Mouse (Mus musculus): ENCODE data around the gene Mum1. TPM values are rescaled to one million over a fixed set of nuclear protein-coding genes. Genes with fewer than 3 reads are reported as not detected.
A peak's percentile ranks its signal among the peaks of the same experiment; 100 is the strongest.

Mum1 gene
- polyA plus RNA-seq, 1 experiment from 2014 or later, result 34.0 TPM

DNA sequence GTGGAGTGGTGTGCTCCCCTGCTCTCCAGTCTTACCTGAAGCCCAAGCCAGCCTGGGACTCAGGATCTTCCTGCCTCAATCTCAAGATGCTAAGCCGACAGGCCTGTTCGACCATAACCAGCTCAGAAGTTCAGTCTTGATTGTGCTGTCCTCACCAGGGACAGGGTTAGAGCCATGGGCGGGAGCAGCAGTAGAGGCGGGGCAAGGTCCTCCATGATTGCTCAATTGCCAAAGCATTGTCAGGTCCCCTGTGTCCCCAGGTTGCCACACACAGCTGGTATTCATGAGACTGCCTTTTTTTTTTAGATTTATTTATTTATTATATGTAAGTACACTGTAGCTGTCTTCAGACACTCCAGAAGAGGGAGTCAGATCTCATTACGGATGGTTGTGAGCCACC is 50.0 kb downstream of the Mum1 start:
- ATAC-seq, result peak; percentile 26; the same call in 1 of the 2 replicates
- DNase-seq (ENCODE audit: low spot score), result peak; percentile 59
- no peaks in the 10 kb centered on the region for H3K27me3 ChIP-seq (replicated peaks; ENCODE audit: insufficient read depth, low read length)
- peaks cover 39% of the 10 kb centered on the region for H3K36me3 ChIP-seq (ENCODE audit: insufficient read depth, low read length)
- H3K9ac ChIP-seq (replicated peaks; ENCODE audit: low read depth), result no peak overlapping the region
- no peaks in the 10 kb centered on the region for H3K9me3 ChIP-seq (ENCODE audit: low read length)
- H3K27ac ChIP-seq (ENCODE audit: low read length), result no peak overlapping the region
- H3K4me3 ChIP-seq (ENCODE audit: low read depth, low read length), result no peak overlapping the region
- WGBS, result 72% methylated on average over 5 of the region's 5 CpGs
- H3K4me2 ChIP-seq (replicated peaks; ENCODE audit: low read depth, low read length), result no peak overlapping the region
- no peaks in the 10 kb centered on the region; the same call in 1 of the 2 replicates for H3K4me1 ChIP-seq (ENCODE audit: insufficient read depth, low read depth, low read length)
- TF ChIP-seq EP300 (IDR thresholded peaks at IDR 0.05), result no peak
- no peak for TF ChIP-seq CTCF (IDR thresholded peaks at IDR 0.05)

DNA sequence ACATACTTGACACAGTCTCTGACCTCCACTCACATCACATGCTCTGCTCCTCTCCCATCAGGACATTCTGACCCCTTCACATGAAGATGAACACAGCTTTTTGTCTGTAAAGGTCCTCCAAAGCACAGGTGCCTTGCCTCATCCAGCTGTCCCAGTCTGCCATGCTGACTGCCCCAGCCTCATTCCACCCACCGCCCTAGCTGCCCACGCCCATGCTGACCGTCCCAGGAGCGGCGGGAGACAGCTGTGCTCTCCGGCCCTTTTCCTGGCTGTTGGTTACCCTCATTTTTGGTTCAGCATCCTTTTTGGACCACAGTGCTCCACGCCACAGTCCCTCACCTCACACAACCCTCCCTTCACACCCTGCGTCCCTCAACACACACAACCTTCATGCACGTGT is 52.2 kb downstream of the Mum1 start:
- Histone ChIP-seq H3K9ac (replicated peaks; ENCODE audit: low read depth) (no peak overlapping the region), H3K4me1 (ENCODE audit: insufficient read depth, low read depth, low read length) (peaks cover 5% of the 10 kb centered on the region), H3K27me3 (replicated peaks; ENCODE audit: insufficient read depth, low read length) (no peaks in the 10 kb centered on the region), H3K4me3 (ENCODE audit: low read depth, low read length) (no peak overlapping the region), H3K4me2 (replicated peaks; ENCODE audit: low read depth, low read length) (no peak overlapping the region), H3K27ac (ENCODE audit: low read length) (no peak overlapping the region), H3K36me3 (ENCODE audit: insufficient read depth, low read length) (peaks cover 39% of the 10 kb centered on the region), H3K9me3 (ENCODE audit: low read length) (no peaks in the 10 kb centered on the region)
- ATAC-seq, result no peak
- DNase-seq (ENCODE audit: low spot score), result no peak
- TF ChIP-seq CTCF (IDR thresholded peaks at IDR 0.05), result no peak
- TF ChIP-seq EP300 (IDR thresholded peaks at IDR 0.05), result no peak
- WGBS, result 88% methylated on average over 9 of the region's 9 CpGs

DNA sequence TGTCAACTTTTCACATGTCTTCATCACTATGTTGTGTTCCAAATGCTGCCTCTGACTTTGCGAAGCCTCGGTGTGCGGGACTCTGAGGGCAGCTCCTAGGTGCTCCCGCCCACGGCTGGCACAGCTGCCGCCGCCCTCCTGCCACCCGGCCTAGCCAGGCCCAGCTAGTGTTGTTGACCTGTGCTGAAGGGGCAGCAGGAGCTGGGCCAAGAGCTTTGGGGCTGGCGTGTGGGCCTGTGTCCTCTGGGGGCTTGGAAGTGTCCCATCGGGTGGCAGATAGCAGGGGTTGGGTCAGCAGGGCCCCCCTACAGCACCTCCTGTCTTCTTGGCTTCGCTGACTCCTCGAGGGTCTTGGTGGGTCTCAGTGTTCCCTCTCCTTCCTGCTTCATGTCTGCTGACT is 53.0 kb downstream of the Mum1 start:
- Histone ChIP-seq H3K4me2 (replicated peaks; ENCODE audit: low read depth, low read length) (no peak overlapping the region), H3K27me3 (replicated peaks; ENCODE audit: insufficient read depth, low read length) (no peaks in the 10 kb centered on the region), H3K9me3 (ENCODE audit: low read length) (no peaks in the 10 kb centered on the region), H3K27ac (ENCODE audit: low read length) (0 out of 2 replicates have a peak overlapping the region, but pooled peaks have one; percentile 14), H3K4me1 (ENCODE audit: insufficient read depth, low read depth, low read length) (peaks cover 10% of the 10 kb centered on the region), H3K4me3 (ENCODE audit: low read depth, low read length) (no peak overlapping the region), H3K36me3 (ENCODE audit: insufficient read depth, low read length) (peaks cover 39% of the 10 kb centered on the region), H3K9ac (replicated peaks; ENCODE audit: low read depth) (no peak overlapping the region)
- DNase-seq (ENCODE audit: low spot score) (no peak), ATAC-seq (no peak)
- WGBS, result 80% methylated on average over 12 of the region's 12 CpGs
- TF ChIP-seq EP300 (IDR thresholded peaks at IDR 0.05) (no peak), CTCF (IDR thresholded peaks at IDR 0.05) (no peak)

DNA sequence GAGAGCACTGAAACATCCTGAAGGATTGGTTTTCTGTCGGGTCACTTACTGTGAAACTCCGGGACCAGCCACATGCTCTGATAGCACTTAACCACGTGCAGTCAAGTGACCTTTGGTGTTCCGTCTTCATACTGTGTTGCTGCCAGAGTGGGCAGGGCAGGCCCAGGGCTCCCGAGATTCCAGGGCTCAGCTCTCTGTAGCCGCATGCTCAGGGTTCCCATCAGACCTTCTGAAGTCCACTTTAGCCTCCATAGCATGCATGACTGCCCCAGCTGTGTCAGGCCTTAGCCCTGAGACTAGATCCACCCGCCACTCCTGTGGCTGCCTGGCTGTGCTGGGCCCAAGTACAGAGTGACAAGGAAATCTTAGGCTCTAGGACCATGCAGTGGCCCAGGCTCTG is 55.1 kb downstream of the Mum1 start:
- Histone ChIP-seq H3K4me2 (replicated peaks; ENCODE audit: low read depth, low read length) (no peak overlapping the region), H3K9ac (replicated peaks; ENCODE audit: low read depth) (no peak overlapping the region), H3K9me3 (ENCODE audit: low read length) (no peaks in the 10 kb centered on the region), H3K4me1 (ENCODE audit: insufficient read depth, low read depth, low read length) (peaks cover 13% of the 10 kb centered on the region), H3K36me3 (ENCODE audit: insufficient read depth, low read length) (peaks cover 39% of the 10 kb centered on the region), H3K27me3 (replicated peaks; ENCODE audit: insufficient read depth, low read length) (no peaks in the 10 kb centered on the region), H3K27ac (ENCODE audit: low read length) (peak overlapping the region; percentile 95), H3K4me3 (ENCODE audit: low read depth, low read length) (no peak overlapping the region)
- peak; percentile 72 for DNase-seq (ENCODE audit: low spot score)
- ATAC-seq, result peak; percentile 15
- WGBS, result 41% methylated on average over 7 of the region's 7 CpGs
- TF ChIP-seq EP300 (IDR thresholded peaks at IDR 0.05) (0 out of 2 replicates have a peak, but pooled peaks have one; percentile 32), CTCF (IDR thresholded peaks at IDR 0.05) (no peak)

DNA sequence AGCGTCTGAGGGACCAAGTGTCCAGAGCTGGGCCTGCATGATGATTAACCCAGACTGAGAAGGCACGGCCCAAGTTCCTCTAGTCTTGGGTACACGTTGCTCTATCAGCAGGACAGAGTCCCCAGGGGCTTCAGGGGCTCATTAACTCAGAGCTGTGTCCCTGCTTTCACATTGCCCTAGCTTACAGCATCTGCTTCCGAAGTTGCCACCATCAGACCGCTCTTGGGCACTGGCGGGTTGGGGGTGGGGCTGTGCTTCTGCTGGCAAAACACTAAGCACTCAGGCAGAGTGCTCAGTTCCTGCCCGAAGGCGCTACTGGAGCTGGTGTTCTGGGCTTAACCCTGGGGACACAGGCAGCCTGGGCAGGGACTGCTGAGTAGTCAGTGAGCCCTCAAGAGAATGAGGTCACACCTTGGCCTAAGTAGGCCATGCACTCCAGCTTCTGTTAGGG is 55.7 kb downstream of the Mum1 start:
- H3K27ac ChIP-seq (ENCODE audit: low read length), result peak overlapping the region; percentile 95
- 52% methylated on average over 8 of the region's 8 CpGs for WGBS

DNA sequence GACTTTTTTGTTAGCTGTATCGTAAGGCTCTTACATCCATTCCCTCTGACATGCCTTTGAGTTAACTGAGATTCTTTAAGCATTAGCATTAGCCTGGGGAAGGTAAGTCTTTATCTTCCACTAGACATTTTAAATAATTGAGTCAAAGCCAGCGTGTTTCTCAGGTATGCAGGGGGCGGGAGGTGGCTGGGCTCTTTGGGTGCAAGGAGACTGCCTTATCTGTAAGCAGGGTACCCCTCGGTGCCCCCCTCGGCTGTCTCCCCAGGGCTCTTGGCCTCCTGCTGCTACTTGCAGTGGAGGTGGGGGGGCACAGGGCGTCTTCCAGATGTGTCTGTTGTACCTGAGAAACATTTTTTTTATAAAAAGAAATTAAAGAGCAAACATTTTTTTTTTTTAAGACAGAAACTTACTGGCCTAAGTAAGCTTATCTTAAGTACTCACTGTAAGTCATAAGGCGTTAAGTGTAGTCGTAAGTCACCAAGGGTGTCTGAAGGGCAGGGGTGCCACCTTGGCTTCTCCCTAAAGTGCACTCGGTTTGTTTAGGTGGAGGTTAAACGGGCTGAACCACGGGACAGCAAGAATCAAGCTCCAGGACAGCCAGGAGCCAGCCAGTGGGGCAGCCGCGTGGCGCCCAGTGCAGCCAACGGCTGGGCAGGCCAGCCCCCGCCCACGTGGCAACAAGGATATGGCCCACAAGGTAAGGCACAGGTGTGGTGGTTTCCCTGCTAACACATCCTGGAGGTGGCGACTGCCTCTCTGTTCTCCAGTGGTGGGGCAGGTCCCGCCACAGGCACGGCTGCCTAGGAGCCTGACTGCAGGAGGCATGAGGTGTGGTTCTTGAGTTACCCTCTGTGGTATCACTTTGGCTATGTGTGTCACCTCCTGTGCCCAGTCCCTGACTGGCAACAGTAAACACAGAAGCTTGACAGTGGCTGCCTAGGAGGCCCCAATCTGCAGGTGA is 56.5 kb downstream of the Mum1 start:
- H3K9me3 ChIP-seq (ENCODE audit: low read length), result no peaks in the 10 kb centered on the region
- H3K9ac ChIP-seq (replicated peaks; ENCODE audit: low read depth), result no peak overlapping the region
- peak; percentile 85 for DNase-seq (ENCODE audit: low spot score)
- 0 out of 2 replicates have a peak overlapping the region, but pooled peaks have one; percentile 17 for H3K4me2 ChIP-seq (replicated peaks; ENCODE audit: low read depth, low read length)
- peak overlapping the region; percentile 95 for H3K27ac ChIP-seq (ENCODE audit: low read length)
- no peaks in the 10 kb centered on the region for H3K27me3 ChIP-seq (replicated peaks; ENCODE audit: insufficient read depth, low read length)
- no peak overlapping the region for H3K4me3 ChIP-seq (ENCODE audit: low read depth, low read length)
- peak; percentile 74 for TF ChIP-seq EP300 (IDR thresholded peaks at IDR 0.05)
- TF ChIP-seq CTCF (IDR thresholded peaks at IDR 0.05), result no peak
- peaks cover 29% of the 10 kb centered on the region for H3K36me3 ChIP-seq (ENCODE audit: insufficient read depth, low read length)
- 64% methylated on average over 20 of the region's 20 CpGs for WGBS
- peak; percentile 79 for ATAC-seq
- peaks cover 13% of the 10 kb centered on the region for H3K4me1 ChIP-seq (ENCODE audit: insufficient read depth, low read depth, low read length)

More for the DNA sequence above, 55.7 kb downstream of the Mum1 start:
- peaks cover 13% of the 10 kb centered on the region for H3K4me1 ChIP-seq (ENCODE audit: insufficient read depth, low read depth, low read length)
- H3K9ac ChIP-seq (replicated peaks; ENCODE audit: low read depth), result no peak overlapping the region
- TF ChIP-seq EP300 (IDR thresholded peaks at IDR 0.05) (no peak; the same call in 1 of the 2 replicates), CTCF (IDR thresholded peaks at IDR 0.05) (no peak)
- no peak overlapping the region for H3K4me2 ChIP-seq (replicated peaks; ENCODE audit: low read depth, low read length)
- peaks cover 37% of the 10 kb centered on the region for H3K36me3 ChIP-seq (ENCODE audit: insufficient read depth, low read length)
- H3K4me3 ChIP-seq (ENCODE audit: low read depth, low read length), result no peak overlapping the region
- H3K9me3 ChIP-seq (ENCODE audit: low read length), result no peaks in the 10 kb centered on the region
- H3K27me3 ChIP-seq (replicated peaks; ENCODE audit: insufficient read depth, low read length), result no peaks in the 10 kb centered on the region
- ATAC-seq (peak; percentile 82), DNase-seq (ENCODE audit: low spot score) (peak; percentile 91)
